Mouse (Mus musculus) heart, embryonic 15.5 days (tissue): ENCODE results near the gene Cox10. TPM values are rescaled to one million over a fixed set of nuclear protein-coding genes. Genes with fewer than 3 reads are reported as not detected.

Experiments used
- ATAC-seq: fragments of 200-750 bp; cut with Nextera tagmentation; replicated peaks from 2 replicates; pipeline ENCODE4 v1.8.0; 2017; ENCODE audit warnings: low read depth, moderate TSS enrichment; ENCODE audit not compliant: insufficient number of reproducible peaks, insufficient read depth, low FRiP score
- H3K27ac ChIP-seq: fragments of 300-500 bp; sonication (generic); 2 replicates; pipeline ENCODE4 v1.5.1; 2015; ENCODE audit warnings: mild to moderate bottlenecking, inconsistent platforms
- H3K27me3 ChIP-seq: fragments of 300-500 bp; sonication (generic); 2 replicates; pipeline ENCODE4 v1.6.1; 2015; ENCODE audit warnings: inconsistent platforms
- H3K36me3 ChIP-seq: fragments of 300-500 bp; sonication (generic); 2 replicates; pipeline ENCODE4 v1.6.1; 2015; ENCODE audit warnings: mild to moderate bottlenecking, inconsistent platforms
- H3K4me1 ChIP-seq: fragments of 300-500 bp; sonication (generic); replicated peaks from 2 replicates; pipeline ENCODE4 v1.6.1; 2015; ENCODE audit warnings: inconsistent platforms
- H3K4me2 ChIP-seq: fragments of 300-500 bp; sonication (generic); 2 replicates; pipeline ENCODE4 v1.6.1; 2015; ENCODE audit warnings: inconsistent platforms, mild to moderate bottlenecking, moderate library complexity
- H3K4me3 ChIP-seq: fragments of 300-500 bp; sonication (generic); 2 replicates; pipeline ENCODE4 v1.5.1; 2015; ENCODE audit warnings: mild to moderate bottlenecking, inconsistent platforms
- H3K9ac ChIP-seq: fragments of 300-500 bp; sonication (generic); 2 replicates; pipeline ENCODE4 v1.6.1; 2015; ENCODE audit warnings: mild to moderate bottlenecking, inconsistent platforms
- H3K9me3 ChIP-seq: fragments of 300-500 bp; sonication (generic); replicated peaks from 2 replicates; pipeline ENCODE4 v1.6.1; 2016; ENCODE audit warnings: inconsistent platforms
- WGBS: fragments of 180-500 bp; shearing (Covaris S2); methylation state at CpG from one replicate; pipeline ENCODE4 v1.1.7; 2015; ENCODE audit warnings: mixed read lengths; 5-methylcytosine and 5-hydroxymethylcytosine counted together
- polyA plus RNA-seq: library from polyadenylated mRNA; unstranded; fragments of >200 nt; fragmentation: Nextera tagmentation; extraction: Ambion mirVana; gene quantifications from 2 replicates; pipeline ENCODE4 v1.2.1, GENCODE M21; 2015

Cox10 gene
- polyA plus RNA-seq, 1 experiment from 2014 or later = 36.3 TPM

DNA sequence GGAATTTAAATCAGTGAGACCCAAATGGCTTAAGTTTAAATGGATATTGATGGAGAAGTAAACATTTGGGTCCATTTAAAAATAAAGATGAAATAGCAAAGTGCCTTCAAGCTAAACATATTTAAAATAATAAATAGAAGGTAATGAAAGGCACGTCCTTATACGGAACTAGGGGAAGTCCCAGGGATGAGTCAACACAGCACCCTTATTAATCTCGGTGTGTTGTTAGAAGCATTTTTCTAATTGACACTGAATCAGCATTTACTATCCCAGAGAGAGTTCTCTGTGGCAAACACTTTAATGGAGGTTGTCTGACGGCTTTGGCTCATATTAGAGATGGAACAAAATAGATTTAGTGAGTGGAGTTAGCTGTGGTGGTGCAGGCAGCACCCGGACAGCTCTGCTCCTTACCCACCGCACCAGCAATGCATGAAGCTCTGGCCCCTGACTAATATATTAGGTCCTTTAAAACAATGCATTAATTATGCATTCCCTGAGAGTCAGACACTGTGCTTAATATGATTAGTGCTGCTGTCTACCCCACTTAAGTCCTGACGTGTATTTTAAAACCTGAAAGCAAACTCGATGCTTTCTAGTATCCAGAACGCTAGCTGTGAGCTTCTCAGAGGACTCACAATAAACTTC, 56.7 kb downstream of the Cox10 start:
- peaks cover 25% of the 10 kb centered on the region for H3K4me1 ChIP-seq
- H3K9ac ChIP-seq = no peak overlapping the region
- no peaks in the 10 kb centered on the region for H3K9me3 ChIP-seq
- no peak overlapping the region for H3K4me2 ChIP-seq
- no peak for ATAC-seq
- H3K4me3 ChIP-seq = no peak overlapping the region
- H3K27me3 ChIP-seq = no peaks in the 10 kb centered on the region
- no peak overlapping the region for H3K27ac ChIP-seq
- 67% methylated on average over 9 of the region's 9 CpGs for WGBS
- H3K36me3 ChIP-seq = no peaks in the 10 kb centered on the region

DNA sequence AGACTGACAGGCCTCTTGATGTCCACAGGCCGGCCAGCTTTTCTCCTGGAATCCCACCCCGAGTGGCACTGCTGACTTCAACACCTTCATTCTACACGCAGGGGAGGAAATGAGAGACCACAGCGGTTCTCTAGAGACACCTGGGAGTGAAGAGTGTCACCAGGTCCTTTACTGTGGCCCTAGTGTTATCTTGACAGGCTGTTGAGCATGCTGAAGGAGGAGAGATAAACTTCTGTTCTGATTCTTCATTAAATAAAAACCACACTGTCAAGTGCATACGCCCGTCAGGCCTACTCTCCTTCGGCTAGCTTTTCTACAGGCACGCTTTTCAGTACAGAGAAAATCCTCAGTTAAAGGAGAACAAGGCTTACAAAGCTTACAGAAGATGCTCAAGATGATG, 60.0 kb downstream of the Cox10 start:
- ATAC-seq = no peak
- H3K4me3 ChIP-seq = no peak overlapping the region
- H3K36me3 ChIP-seq = no peaks in the 10 kb centered on the region
- no peak overlapping the region for H3K9ac ChIP-seq
- H3K27me3 ChIP-seq = no peaks in the 10 kb centered on the region
- peaks cover 18% of the 10 kb centered on the region for H3K4me1 ChIP-seq
- no peak overlapping the region for H3K4me2 ChIP-seq
- no peak overlapping the region for H3K27ac ChIP-seq
- no peaks in the 10 kb centered on the region for H3K9me3 ChIP-seq
- 53% methylated on average over 8 of the region's 8 CpGs for WGBS

DNA sequence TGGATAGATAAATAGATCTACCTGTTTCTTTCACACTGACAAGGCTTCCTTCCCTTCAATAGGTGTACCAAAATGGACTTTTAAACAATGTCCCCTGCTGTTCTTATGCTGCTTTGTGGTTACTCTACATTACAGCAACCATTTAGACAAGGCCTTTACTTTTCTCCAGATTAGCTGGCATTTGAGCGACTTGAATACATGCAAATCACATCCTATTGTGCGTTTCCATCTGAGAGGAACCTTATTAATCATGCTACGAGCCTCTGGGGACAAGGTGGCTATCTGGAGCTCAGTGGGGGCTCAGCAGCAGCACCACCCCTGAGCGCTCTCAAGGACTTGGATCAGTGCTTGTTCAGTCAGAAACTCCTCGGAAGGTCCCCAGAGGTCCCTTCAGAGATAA, 61.1 kb downstream of the Cox10 start:
- Histone ChIP-seq H3K4me2 (no peak overlapping the region), H3K27me3 (no peaks in the 10 kb centered on the region), H3K9ac (no peak overlapping the region), H3K9me3 (no peaks in the 10 kb centered on the region), H3K4me1 (peaks cover 13% of the 10 kb centered on the region; the same call in 1 of the 2 replicates), H3K36me3 (no peaks in the 10 kb centered on the region), H3K27ac (no peak overlapping the region), H3K4me3 (no peak overlapping the region)
- no peak for ATAC-seq
- 74% methylated on average over 5 of the region's 5 CpGs for WGBS

DNA sequence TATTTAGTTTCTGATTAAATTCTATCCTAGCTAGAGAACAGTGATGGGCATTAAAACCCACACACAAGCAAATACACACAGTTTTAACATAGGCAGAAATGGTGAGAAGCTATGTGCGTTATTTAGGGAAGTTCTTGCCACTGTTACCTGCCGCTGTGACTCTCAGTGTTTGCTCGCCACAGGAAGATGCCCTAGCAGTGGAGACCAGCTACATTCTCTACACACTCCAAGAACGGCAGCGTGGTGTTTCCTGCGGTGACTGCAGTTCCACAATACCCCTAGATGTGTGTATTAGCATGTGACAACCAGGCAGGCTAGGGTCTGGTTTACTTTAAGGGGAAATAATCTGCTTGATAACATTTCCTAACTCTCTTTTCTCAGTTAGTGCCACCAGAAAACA, 64.0 kb downstream of the Cox10 start:
- WGBS = 76% methylated on average over 6 of the region's 6 CpGs
- no peak for ATAC-seq

DNA sequence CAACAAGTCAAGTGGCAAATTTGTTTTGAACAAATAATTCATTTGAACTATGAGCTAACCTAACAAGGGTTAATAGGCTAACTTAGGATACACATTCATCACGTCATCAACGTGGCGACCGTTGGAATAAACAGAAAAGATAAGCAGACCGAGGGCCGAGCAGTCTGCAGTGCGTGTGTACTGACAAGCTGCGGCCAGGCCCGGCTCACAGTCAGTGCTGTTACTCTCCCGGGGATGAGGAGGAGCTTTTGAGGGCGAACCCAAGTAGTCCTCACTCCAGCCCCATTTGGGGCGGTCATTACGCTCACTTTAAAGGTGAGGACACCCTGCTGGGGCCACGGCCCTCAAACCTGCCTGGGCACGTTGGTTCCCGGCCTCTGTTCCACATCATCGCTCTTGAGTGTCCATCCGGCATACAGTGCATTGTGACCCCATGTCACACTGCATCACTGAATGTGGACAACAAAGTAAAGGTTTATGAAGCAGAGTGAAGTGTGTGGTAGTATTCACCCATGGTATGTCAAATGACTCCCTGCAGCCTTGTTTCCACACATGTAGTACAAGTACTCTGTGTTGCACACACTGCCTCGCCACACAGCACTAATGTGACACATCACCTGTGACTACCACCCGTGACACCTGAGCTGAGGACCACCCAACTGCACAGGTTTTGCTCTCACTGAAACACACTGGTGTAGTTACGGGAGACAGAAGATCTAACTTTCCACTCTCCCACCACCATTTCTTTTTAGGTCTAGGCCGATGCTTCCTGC, 68.4 kb downstream of the Cox10 start:
- no peak overlapping the region for H3K9ac ChIP-seq
- H3K9me3 ChIP-seq = no peaks in the 10 kb centered on the region
- peaks cover 8% of the 10 kb centered on the region; the same call in 1 of the 2 replicates for H3K4me1 ChIP-seq
- H3K4me3 ChIP-seq = no peak overlapping the region
- no peaks in the 10 kb centered on the region for H3K27me3 ChIP-seq
- no peak for ATAC-seq
- no peaks in the 10 kb centered on the region for H3K36me3 ChIP-seq
- WGBS = 38% methylated on average over 22 of the region's 22 CpGs
- no peak overlapping the region for H3K27ac ChIP-seq
- H3K4me2 ChIP-seq = 0 out of 2 replicates have a peak overlapping the region, but pooled peaks have one; percentile 16

More for the DNA sequence above, 64.0 kb downstream of the Cox10 start:
- H3K4me2 ChIP-seq = no peak overlapping the region
- H3K9me3 ChIP-seq = no peaks in the 10 kb centered on the region
- no peak overlapping the region for H3K9ac ChIP-seq
- no peaks in the 10 kb centered on the region for H3K27me3 ChIP-seq
- H3K36me3 ChIP-seq = no peaks in the 10 kb centered on the region
- H3K27ac ChIP-seq = no peak overlapping the region
- H3K4me1 ChIP-seq = peaks cover 20% of the 10 kb centered on the region; the same call in 1 of the 2 replicates
- H3K4me3 ChIP-seq = no peak overlapping the region

DNA sequence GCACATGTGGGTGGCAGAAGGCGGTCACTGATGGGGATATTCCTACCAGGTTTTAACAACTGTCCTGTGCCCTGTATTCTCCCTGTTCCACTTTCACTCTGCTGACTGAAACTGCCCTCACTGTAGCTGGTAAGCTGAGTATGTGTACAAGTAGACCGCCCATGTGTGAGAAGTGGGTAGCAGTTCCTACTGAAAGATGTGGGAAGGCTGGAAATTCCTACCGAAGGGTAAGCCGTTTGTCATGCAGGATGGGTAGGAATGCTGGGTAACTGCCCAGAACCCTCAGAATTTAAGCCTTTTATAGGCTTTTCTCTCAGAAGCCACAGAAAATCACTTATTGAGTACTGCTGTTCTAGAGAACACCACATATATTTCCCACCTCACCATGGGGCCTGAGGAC, 75.1 kb downstream of the Cox10 start:
- Histone ChIP-seq H3K27me3 (no peaks in the 10 kb centered on the region), H3K4me2 (no peak overlapping the region), H3K4me1 (peaks cover 28% of the 10 kb centered on the region), H3K9me3 (no peaks in the 10 kb centered on the region), H3K27ac (no peak overlapping the region), H3K4me3 (no peak overlapping the region), H3K9ac (no peak overlapping the region), H3K36me3 (no peaks in the 10 kb centered on the region)
- no peak for ATAC-seq
- WGBS = 85% methylated on average over 4 of the region's 4 CpGs

DNA sequence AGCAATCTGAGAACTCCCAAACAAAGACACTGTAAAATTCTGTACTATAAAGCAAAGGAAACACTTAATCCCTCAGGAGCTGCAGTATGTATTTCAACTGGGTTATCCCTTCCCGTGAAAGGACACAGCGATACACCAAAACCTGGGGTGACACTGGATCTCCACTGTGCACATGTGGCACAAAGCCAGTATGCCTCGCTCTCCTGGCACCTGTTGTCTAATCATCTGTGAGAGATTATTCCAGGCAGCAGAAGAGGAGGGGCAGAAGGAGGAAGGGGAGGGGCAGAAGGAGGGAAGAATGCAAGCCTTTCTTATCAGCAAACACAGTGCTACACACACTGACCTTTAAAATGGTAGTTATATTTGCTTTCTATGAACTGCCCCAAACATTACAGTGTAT, 75.8 kb downstream of the Cox10 start:
- H3K4me1 ChIP-seq = peaks cover 28% of the 10 kb centered on the region
- no peak overlapping the region for H3K4me2 ChIP-seq
- no peak overlapping the region for H3K4me3 ChIP-seq
- no peak for ATAC-seq
- 52% methylated on average over 3 of the region's 3 CpGs for WGBS
- no peak overlapping the region for H3K27ac ChIP-seq
- H3K36me3 ChIP-seq = no peaks in the 10 kb centered on the region
- H3K9me3 ChIP-seq = no peaks in the 10 kb centered on the region
- H3K27me3 ChIP-seq = no peaks in the 10 kb centered on the region
- no peak overlapping the region for H3K9ac ChIP-seq

DNA sequence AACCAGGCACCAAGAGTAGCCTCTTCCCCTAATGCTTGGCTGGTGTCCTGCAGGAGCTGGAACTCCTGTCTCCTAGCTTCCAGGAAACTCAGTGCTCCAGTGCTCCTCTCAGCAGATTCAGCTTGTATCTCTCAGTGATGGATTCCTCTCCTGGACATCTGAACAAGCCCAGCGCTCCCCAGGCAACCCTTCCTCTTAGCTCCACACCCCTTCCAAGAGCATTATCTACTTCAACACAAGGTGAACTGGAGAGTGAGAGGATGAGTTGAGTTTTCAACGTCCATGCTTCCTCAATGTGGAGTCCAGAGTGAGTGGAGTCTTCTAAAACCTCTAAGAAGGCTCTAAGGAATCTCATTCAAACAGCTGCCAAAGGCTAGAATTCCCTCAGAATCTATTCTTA, 76.6 kb downstream of the Cox10 start:
- WGBS = 67% methylated on average over 2 of the region's 2 CpGs
- no peaks in the 10 kb centered on the region for H3K36me3 ChIP-seq
- H3K9me3 ChIP-seq = no peaks in the 10 kb centered on the region
- no peak overlapping the region for H3K27ac ChIP-seq
- ATAC-seq = no peak
- no peak overlapping the region for H3K4me2 ChIP-seq
- H3K4me3 ChIP-seq = no peak overlapping the region
- H3K4me1 ChIP-seq = peaks cover 28% of the 10 kb centered on the region
- H3K27me3 ChIP-seq = no peaks in the 10 kb centered on the region
- no peak overlapping the region for H3K9ac ChIP-seq

DNA sequence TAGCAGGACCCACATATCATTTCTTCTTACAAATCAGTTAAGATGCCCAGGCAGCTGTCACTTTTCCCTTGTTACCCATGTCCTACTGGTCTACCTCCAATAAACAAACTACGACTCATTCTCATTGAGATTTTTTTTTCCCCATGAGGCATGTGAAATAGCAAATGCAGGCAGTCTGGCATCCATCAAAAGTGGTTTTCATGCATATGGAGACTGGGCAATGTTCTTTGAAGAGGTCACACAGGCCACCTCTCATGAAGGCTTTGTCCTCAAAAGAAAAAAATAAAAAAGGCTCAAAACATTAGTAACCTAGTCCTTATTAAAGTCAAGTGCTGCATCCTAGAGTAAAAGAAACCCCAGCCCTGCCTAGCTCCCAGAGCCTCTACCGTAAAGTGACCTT, 78.2 kb downstream of the Cox10 start:
- Histone ChIP-seq H3K27ac (no peak overlapping the region), H3K9ac (no peak overlapping the region), H3K36me3 (no peaks in the 10 kb centered on the region), H3K4me2 (no peak overlapping the region), H3K4me3 (no peak overlapping the region), H3K9me3 (no peaks in the 10 kb centered on the region), H3K27me3 (no peaks in the 10 kb centered on the region), H3K4me1 (peaks cover 28% of the 10 kb centered on the region)
- no peak for ATAC-seq
- WGBS = 70% methylated on average over 2 of the region's 2 CpGs

DNA sequence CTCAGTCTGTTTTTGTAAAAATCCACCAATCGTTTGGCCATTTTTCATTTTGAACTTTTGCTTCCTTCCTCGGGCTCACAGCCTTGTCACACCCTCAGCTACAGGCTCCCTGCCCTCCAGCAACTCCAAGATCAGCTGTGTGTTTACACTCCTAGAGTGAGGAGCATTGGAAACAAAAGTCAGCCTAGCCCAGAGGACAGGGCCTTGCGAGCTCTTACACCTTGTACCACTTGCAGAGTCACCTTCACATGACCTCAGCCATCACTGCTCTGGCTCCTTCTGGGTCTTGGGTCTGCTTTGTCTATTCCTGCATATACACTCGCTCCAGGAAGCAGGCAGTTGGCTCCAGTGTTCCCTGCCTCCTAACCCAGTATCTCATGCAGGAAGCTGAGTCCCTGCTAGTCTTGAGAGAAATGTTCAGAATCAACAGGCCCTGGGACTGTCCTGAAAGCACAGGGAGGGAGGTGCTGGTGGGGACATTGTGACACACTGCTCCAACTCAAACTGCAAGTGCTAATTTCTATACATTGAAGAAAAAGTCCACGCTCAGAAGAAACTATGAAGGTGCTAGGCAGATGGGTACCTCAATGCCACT, 79.0 kb downstream of the Cox10 start:
- no peak overlapping the region for H3K9ac ChIP-seq
- WGBS = 50% methylated on average over 5 of the region's 5 CpGs
- H3K36me3 ChIP-seq = no peaks in the 10 kb centered on the region
- H3K4me2 ChIP-seq = no peak overlapping the region
- ATAC-seq = no peak; the same call in 1 of the 2 replicates
- H3K9me3 ChIP-seq = no peaks in the 10 kb centered on the region
- H3K4me1 ChIP-seq = peaks cover 28% of the 10 kb centered on the region
- no peak overlapping the region for H3K4me3 ChIP-seq
- peak overlapping the region; percentile 63 for H3K27ac ChIP-seq
- H3K27me3 ChIP-seq = no peaks in the 10 kb centered on the region

DNA sequence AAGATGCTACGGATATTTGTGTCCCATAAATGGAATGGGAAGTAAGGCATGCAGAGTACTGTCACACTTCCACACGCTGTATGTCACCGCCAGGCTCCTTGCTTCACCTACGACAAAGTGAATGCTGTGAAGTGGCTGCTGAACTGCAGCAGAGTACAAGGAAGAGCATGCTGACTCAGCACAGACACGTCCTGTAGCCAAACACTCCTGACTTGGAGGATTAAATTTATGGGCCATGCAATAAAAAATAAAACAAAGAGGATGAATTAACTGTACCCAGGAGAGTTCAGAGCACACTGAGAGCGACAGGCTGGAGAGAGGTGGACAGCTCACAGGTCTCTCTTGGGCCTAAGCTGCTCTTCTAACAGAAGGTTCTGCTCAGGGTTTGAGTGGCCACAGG, 79.8 kb downstream of the Cox10 start:
- Histone ChIP-seq H3K36me3 (no peaks in the 10 kb centered on the region), H3K9ac (no peak overlapping the region), H3K27ac (0 out of 2 replicates have a peak overlapping the region, but pooled peaks have one; percentile 25), H3K4me3 (no peak overlapping the region), H3K9me3 (no peaks in the 10 kb centered on the region), H3K27me3 (no peaks in the 10 kb centered on the region), H3K4me1 (peaks cover 28% of the 10 kb centered on the region), H3K4me2 (no peak overlapping the region)
- ATAC-seq = no peak
- 71% methylated on average over 6 of the region's 6 CpGs for WGBS
